Mouse (Mus musculus) myocyte (in vitro differentiated cells): ENCODE data around the gene Ing2. TPM values are rescaled to one million over a fixed set of nuclear protein-coding genes. Genes with fewer than 3 reads are reported as not detected.

Experiments used
- H3K27me3 ChIP-seq: one replicate; pipeline ENCODE4 v1.6.1; 2011; ENCODE audit not compliant: control insufficient read depth, insufficient read depth, insufficient read length
- H3K36me3 ChIP-seq: one replicate; pipeline ENCODE4 v1.6.1; 2011; ENCODE audit not compliant: control insufficient read depth, insufficient read depth
- H3K4me2 ChIP-seq: one replicate; pipeline ENCODE4 v1.6.1; 2011; ENCODE audit warnings: low read depth, control low read depth
- H3K4me3 ChIP-seq: one replicate; pipeline ENCODE4 v1.5.1; 2011; ENCODE audit warnings: mild to moderate bottlenecking, control low read depth, moderate library complexity
- H3K79me2 ChIP-seq: one replicate; pipeline ENCODE4 v1.6.1; 2011; ENCODE audit not compliant: control insufficient read depth, insufficient read depth
- H3ac ChIP-seq: one replicate; pipeline ENCODE4 v1.6.1; 2011; ENCODE audit not compliant: control insufficient read depth, insufficient read length
- CEBPB ChIP-seq: IDR thresholded peaks from 2 replicates; pipeline ENCODE4 v1.6.1; 2011; ENCODE audit warnings: mild to moderate bottlenecking, moderate library complexity; ENCODE audit not compliant: poor library complexity, insufficient read depth, severe bottlenecking
- E2F4 ChIP-seq: IDR thresholded peaks from one replicate; pipeline ENCODE4 v1.6.1; 2011; ENCODE audit warnings: mild to moderate bottlenecking, control low read depth, moderate library complexity; ENCODE audit not compliant: insufficient read depth
- MAX ChIP-seq: IDR thresholded peaks from one replicate; pipeline ENCODE4 v1.6.1; 2011; ENCODE audit warnings: low read depth, mild to moderate bottlenecking, control low read depth
- MYOD1 ChIP-seq, 3 experiments: IDR thresholded peaks; one replicate each; pipeline ENCODE4 v1.6.1; 2011; ENCODE audit warnings: control low read depth in 2 of 3, low read depth in 2 of 3, mild to moderate bottlenecking in 2 of 3, moderate library complexity in 1 of 3; ENCODE audit not compliant: insufficient read length in 2 of 3, control insufficient read depth in 1 of 3
- MYOG ChIP-seq, 3 experiments: IDR thresholded peaks; one replicate each; pipeline ENCODE4 v1.6.1; 2011; ENCODE audit warnings: control low read depth in 2 of 3, low read depth in 2 of 3, mild to moderate bottlenecking in 2 of 3; ENCODE audit not compliant: insufficient read length in 2 of 3, control insufficient read depth in 1 of 3, insufficient read depth in 1 of 3
- POLR2A ChIP-seq: IDR thresholded peaks from one replicate; pipeline ENCODE4 v1.6.1; 2011; ENCODE audit warnings: low read depth, mild to moderate bottlenecking, control low read depth, moderate library complexity; ENCODE audit not compliant: insufficient read length
- POLR2AphosphoS2 ChIP-seq: IDR thresholded peaks from one replicate; pipeline ENCODE4 v1.6.1; 2011; ENCODE audit warnings: low read depth, control low read depth; ENCODE audit not compliant: insufficient read length
- REST ChIP-seq: IDR thresholded peaks from one replicate; pipeline ENCODE4 v1.6.1; 2011; ENCODE audit warnings: mild to moderate bottlenecking, control low read depth, moderate library complexity; ENCODE audit not compliant: insufficient read depth, insufficient read length
- SRF ChIP-seq: IDR thresholded peaks from one replicate; pipeline ENCODE4 v1.6.1; 2011; ENCODE audit warnings: low read depth; ENCODE audit not compliant: control insufficient read depth, insufficient read length
- TCF12 ChIP-seq: IDR thresholded peaks from one replicate; pipeline ENCODE4 v1.6.1; 2011; ENCODE audit warnings: mild to moderate bottlenecking, control low read depth; ENCODE audit not compliant: poor library complexity, insufficient read depth, severe bottlenecking
- TCF3 ChIP-seq: IDR thresholded peaks from one replicate; pipeline ENCODE4 v1.6.1; 2011; ENCODE audit warnings: low read depth, control low read depth; ENCODE audit not compliant: insufficient read length
- polyA plus RNA-seq: library from polyadenylated mRNA; unstranded; fragments of >200 nt; fragmentation: generic; extraction: Trizol; gene quantifications from one replicate; pipeline ENCODE4 v1.2.1, GENCODE M21; 2012; ENCODE audit warnings: missing spikeins

Gene Ing2
- polyA plus RNA-seq, 1 experiment = 9.1 TPM

GRCm38 (mm10) chr8:47634791-47635341 is 40.5 kb downstream of the Ing2 start:
- no peak overlapping the region for H3K4me3 ChIP-seq
- TF ChIP-seq MAX (no peak), TCF12 (no peak), TCF3 (no peak), MYOD1 (IDR thresholded peaks at IDR 0.05; ENCODE audit: control insufficient read depth in 1 of 3, insufficient read length in 2 of 3, low read depth in 2 of 3) (no peak), MYOG (IDR thresholded peaks at IDR 0.05; ENCODE audit: control insufficient read depth in 1 of 3, insufficient read depth in 1 of 3, insufficient read length in 2 of 3, low read depth in 2 of 3) (no peak), SRF (no peak)
- no peak overlapping the region for H3K4me2 ChIP-seq

GRCm38 (mm10) chr8:47621144-47621543 is 54.2 kb downstream of the Ing2 start:
- no peak overlapping the region for H3K4me2 ChIP-seq
- no peak overlapping the region for H3K4me3 ChIP-seq
- peaks cover 2% of the 10 kb centered on the region for H3K27me3 ChIP-seq
- no peak for TF ChIP-seq E2F4
- TF ChIP-seq POLR2AphosphoS2 = no peak
- TF ChIP-seq POLR2A = no peak
- TF ChIP-seq TCF12 = no peak
- no peak for TF ChIP-seq MAX
- no peak for TF ChIP-seq CEBPB
- TF ChIP-seq REST = no peak
- no peak for TF ChIP-seq SRF
- no peak for TF ChIP-seq TCF3
- H3K36me3 ChIP-seq = no peaks in the 10 kb centered on the region
- no peaks in the 10 kb centered on the region for H3K79me2 ChIP-seq
- H3ac ChIP-seq = no peak overlapping the region

More at GRCm38 (mm10) chr8:47634791-47635341, 40.5 kb downstream of the Ing2 start:
- Histone ChIP-seq H3K79me2 (no peaks in the 10 kb centered on the region), H3K36me3 (no peaks in the 10 kb centered on the region), H3K27me3 (no peaks in the 10 kb centered on the region), H3ac (no peak overlapping the region)

Other genes with a start within 250 kb of the Ing2 start
- not detected for gene Stox2, start 229.2 kb downstream of the Ing2 start, polyA plus RNA-seq
- 16.7 TPM for gene Trappc11, start 142.1 kb downstream of the Ing2 start, polyA plus RNA-seq
- gene Rwdd4a, start 141.9 kb downstream of the Ing2 start, polyA plus RNA-seq = 15.5 TPM
- 3.1 TPM for gene Cdkn2aip, start 38.4 kb upstream of the Ing2 start, polyA plus RNA-seq
- gene Cldn24, start 146.6 kb upstream of the Ing2 start, polyA plus RNA-seq = not detected
- not detected for gene Cldn22, start 148.9 kb upstream of the Ing2 start, polyA plus RNA-seq